Comparison of ENCODE assay signal across 23 mouse cellular contexts in genomic region chr11:77693026-77693425, GRCm38 (mm10). TPM values are rescaled to one million over a fixed set of nuclear protein-coding genes. Genes with fewer than 3 reads are reported as not detected.
A peak's percentile ranks its signal among the peaks of the same experiment; 100 is the strongest.
DNase-seq lines count a peak whose midpoint lies in the region; TF ChIP-seq lines count a peak whose summit lies in the region.
"Had no signal": no experiment of that assay in that cellular context is flagged by ENCODE, and none has a peak within 500 bp of the region (broad histone marks: within the 10 kb centered on the region; RNA-seq: fewer than 3 reads in every experiment).

No protein-coding gene starts in this region.

- H3K4me2 ChIP-seq in CH12.LX (ENCODE audit: insufficient read depth, low read depth, poor library complexity, severe bottlenecking): peak overlapping the region; percentile 33
- H3K4me2 ChIP-seq: embryonic facial prominence, embryonic 12.5 days; forebrain, embryonic 13.5 days; forebrain, embryonic 15.5 days had no signal

- in situ Hi-C loops in CH12.LX (cut with MboI; ENCODE audit: low pct_ligation_motif_present, low pct_unique_long_range_greater_than_20kb, low sequenced_read_pairs) (no loop called here), ES-E14 (cut with MboI; ENCODE audit: low sequenced_read_pairs in 2 of 2, unreplicated experiment in 2 of 2) (no loop called here)

- TF ChIP-seq EP300 in CH12.LX (IDR thresholded peaks at IDR 0.05; ENCODE audit: low read length) (no peak), MEL (IDR thresholded peaks at IDR 0.05; ENCODE audit: low read depth in 1 of 2, low read length in 2 of 2) (no peak)

- H3K27ac ChIP-seq in CH12.LX (ENCODE audit: insufficient read depth, low read depth) (no peak overlapping the region), ES-E14 (ENCODE audit: insufficient read depth, low read depth, low read length, poor library complexity, severe bottlenecking) (no peak overlapping the region), MEL (ENCODE audit: control insufficient read depth, low read depth, low read length) (no peak overlapping the region)
- H3K27ac ChIP-seq: embryonic facial prominence, embryonic 10.5 days; embryonic facial prominence, embryonic 12.5 days; forebrain, embryonic 13.5 days; forebrain, embryonic 15.5 days had no signal

- H3K36me3 ChIP-seq in CH12.LX (replicated peaks in 1 of 2; ENCODE audit: control insufficient read depth in 1 of 2, insufficient read depth in 1 of 2, low read length in 1 of 2) (peaks cover 33 to 78% of the 10 kb centered on the region in 2 experiments), E14TG2a.4 (ENCODE audit: insufficient read depth, low read length) (peaks cover 95% of the 10 kb centered on the region), ES-E14 (ENCODE audit: control insufficient read depth, insufficient read depth, low read length, poor library complexity, severe bottlenecking) (peaks cover 41% of the 10 kb centered on the region), MEL (ENCODE audit: control insufficient read depth in 1 of 2, insufficient read depth in 2 of 2, low read length in 2 of 2) (peaks cover 74 to 87% of the 10 kb centered on the region in 2 experiments)

- no peak for DNase-seq in CH12.LX (ENCODE audit: extremely low read depth)
- DNase-seq in ES-E14 (ENCODE audit: low read depth, low spot score): no peak
- no peak for DNase-seq in MEL (ENCODE audit: low read depth, low spot score)
- DNase-seq in right cerebral cortex, postnatal 36 days (ENCODE audit: low spot score in 2 of 2): no peak
- DNase-seq in adrenal gland, postnatal 36 days: no peak
- no peak for DNase-seq in cerebellum, adult 18-20 months
- DNase-seq in spleen, postnatal 14 days (ENCODE audit: low spot score in 2 of 2): no peak
- DNase-seq: adrenal gland, adult 2 months; adrenal gland, postnatal 10 days; adrenal gland, postnatal 25 days; cerebellum, adult 11 months; cerebellum, adult 2 months; cerebellum, adult 9-10 months; cerebellum, postnatal 10 days; cerebellum, postnatal 25 days; forebrain, postnatal 0 days had no signal

- TF ChIP-seq CTCF in CH12.LX (conservative IDR thresholded peaks at IDR 0.05 in 1 of 2, IDR thresholded peaks at IDR 0.05 in 1 of 2; ENCODE audit: low read depth in 2 of 2, low read length in 2 of 2) (no peak), E14TG2a.4 (conservative IDR thresholded peaks at IDR 0.05; ENCODE audit: low read length) (no peak), MEL (IDR thresholded peaks at IDR 0.05 in 2 of 3, conservative IDR thresholded peaks at IDR 0.05 in 1 of 3; ENCODE audit: control insufficient read depth in 1 of 3, insufficient read depth in 1 of 3, low read depth in 2 of 3, low read length in 3 of 3, poor library complexity in 1 of 3, severe bottlenecking in 1 of 3) (no peak)

- H3K9ac ChIP-seq in CH12.LX (ENCODE audit: insufficient read depth, low read depth): no peak overlapping the region
- no peak overlapping the region for H3K9ac ChIP-seq in ES-E14 (ENCODE audit: insufficient read depth, low read depth, low read length, poor library complexity, severe bottlenecking)
- no peak overlapping the region for H3K9ac ChIP-seq in MEL (ENCODE audit: control insufficient read depth, low read depth, low read length, poor library complexity, severe bottlenecking)
- H3K9ac ChIP-seq: embryonic facial prominence, embryonic 12.5 days; forebrain, embryonic 13.5 days; forebrain, embryonic 15.5 days; forebrain, postnatal 0 days had no signal

- H3K4me1 ChIP-seq in CH12.LX (ENCODE audit: control insufficient read depth in 1 of 2, insufficient read depth in 2 of 2) (peaks cover 0 to 84% of the 10 kb centered on the region in 2 experiments; a peak in 3 of 4 replicates), E14TG2a.4 (replicated peaks; ENCODE audit: low read depth, low read length) (peaks cover 83% of the 10 kb centered on the region), ES-E14 (ENCODE audit: control insufficient read depth in 2 of 2, insufficient read depth in 2 of 2, low read length in 2 of 2, poor library complexity in 1 of 2) (peaks cover 0 to 9% of the 10 kb centered on the region in 2 experiments; a peak in 2 of 4 replicates), MEL (ENCODE audit: control insufficient read depth in 1 of 2, insufficient read depth in 2 of 2, low read length in 2 of 2) (peaks cover 17 to 29% of the 10 kb centered on the region in 2 experiments; a peak in 3 of 4 replicates)

- H3K79me2 ChIP-seq in CH12.LX (replicated peaks; ENCODE audit: control insufficient read depth, extremely low read depth, insufficient read depth, poor library complexity, severe bottlenecking) (peaks cover 90% of the 10 kb centered on the region), MEL (ENCODE audit: control insufficient read depth, insufficient read depth, low read length, poor library complexity) (peaks cover 78% of the 10 kb centered on the region)

- TF ChIP-seq POLR2A in CH12.LX (IDR thresholded peaks at IDR 0.05; ENCODE audit: low read depth, low read length) (no peak), MEL (IDR thresholded peaks at IDR 0.05; ENCODE audit: control insufficient read depth in 1 of 2, insufficient read depth in 1 of 2, low read depth in 1 of 2, low read length in 2 of 2, poor library complexity in 1 of 2) (no peak)

- H3K27me3 ChIP-seq in CH12.LX (replicated peaks): no peaks in the 10 kb centered on the region
- no peaks in the 10 kb centered on the region for H3K27me3 ChIP-seq in E14TG2a.4 (ENCODE audit: insufficient read depth, low read length)
- no peaks in the 10 kb centered on the region for H3K27me3 ChIP-seq in MEL (ENCODE audit: control insufficient read depth in 1 of 2, insufficient read depth in 2 of 2, low read length in 2 of 2)
- H3K27me3 ChIP-seq: embryonic facial prominence, embryonic 12.5 days; forebrain, embryonic 13.5 days; forebrain, embryonic 15.5 days had no signal

- H3K4me3 ChIP-seq in CH12.LX (replicated peaks in 1 of 3; ENCODE audit: low read depth in 2 of 3, low read length in 2 of 3, poor library complexity in 1 of 3) (no peak overlapping the region), E14TG2a.4 (replicated peaks; ENCODE audit: low read length) (peak overlapping the region; percentile 59), ES-E14 (ENCODE audit: insufficient read depth in 1 of 2, low read depth in 1 of 2, low read length in 2 of 2, poor library complexity in 1 of 2, severe bottlenecking in 1 of 2) (peak overlapping the region; percentile 6 to 35; a peak in 3 of 4 replicates), MEL (ENCODE audit: control insufficient read depth in 1 of 2, insufficient read depth in 1 of 2, low read depth in 2 of 2, low read length in 2 of 2) (no peak overlapping the region; a peak in 1 of 4 replicates)
- H3K4me3 ChIP-seq: embryonic facial prominence, embryonic 10.5 days; embryonic facial prominence, embryonic 12.5 days; forebrain, embryonic 13.5 days; forebrain, embryonic 15.5 days had no signal

- H3K9me3 ChIP-seq in CH12.LX (replicated peaks; ENCODE audit: low read length) (no peaks in the 10 kb centered on the region), E14TG2a.4 (ENCODE audit: low read length) (no peaks in the 10 kb centered on the region), ES-E14 (ENCODE audit: control insufficient read depth, insufficient read depth, low read depth, low read length) (no peaks in the 10 kb centered on the region), MEL (replicated peaks; ENCODE audit: insufficient read depth, low read length) (no peaks in the 10 kb centered on the region)
- H3K9me3 ChIP-seq: embryonic facial prominence, embryonic 12.5 days; forebrain, embryonic 13.5 days; forebrain, embryonic 15.5 days had no signal

- dilution Hi-C loops in CH12.LX (cut with MboI; ENCODE audit: extremely low pct_ligation_motif_present, extremely low pct_unique_long_range_greater_than_20kb, low sequenced_read_pairs): no loop called here

- TF ChIP-seq RAD21 in CH12.LX (IDR thresholded peaks at IDR 0.05; ENCODE audit: low read depth, low read length) (no peak), MEL (IDR thresholded peaks at IDR 0.05; ENCODE audit: low read depth, low read length) (no peak)

TF ChIP-seq in CH12.LX, 34 proteins besides CTCF, POLR2A, EP300 and RAD21 (continues in another document):
- TF ChIP-seq CHD2 (IDR thresholded peaks at IDR 0.05; ENCODE audit: low read length) (no peak), ZMIZ1 (IDR thresholded peaks at IDR 0.05; ENCODE audit: low read depth, low read length) (0 out of 2 replicates have a peak, but pooled peaks have one; percentile 41), SIN3A (IDR thresholded peaks at IDR 0.05; ENCODE audit: low read length) (0 out of 2 replicates have a peak, but pooled peaks have one; percentile 35), USF2 (conservative IDR thresholded peaks at IDR 0.05; ENCODE audit: low read depth, low read length) (no peak)

TF ChIP-seq in ES-E14, 5 proteins besides CTCF, POLR2A, EP300 and RAD21:
- no peak for TF ChIP-seq ZC3H11A (IDR thresholded peaks at IDR 0.05; ENCODE audit: borderline replicate concordance, low read depth, low read length)

TF ChIP-seq in MEL, 35 proteins besides CTCF, POLR2A, EP300 and RAD21:
- TF ChIP-seq POLR2AphosphoS2 (IDR thresholded peaks at IDR 0.05; ENCODE audit: low read length) (peak; percentile 57), CHD1 (IDR thresholded peaks at IDR 0.05; ENCODE audit: low read depth, low read length) (peak; percentile 56; the same call in 1 of the 2 replicates), ZC3H11A (IDR thresholded peaks at IDR 0.05; ENCODE audit: low read depth, low read length) (no peak), NELFE (IDR thresholded peaks at IDR 0.05; ENCODE audit: low read depth, low read length) (no peak), JUND (IDR thresholded peaks at IDR 0.05; ENCODE audit: low read depth, low read length) (no peak), ZMIZ1 (IDR thresholded peaks at IDR 0.05; ENCODE audit: low read depth, low read length) (peak; percentile 66; the same call in 1 of the 2 replicates), SIN3A (IDR thresholded peaks at IDR 0.05; ENCODE audit: low read length) (0 out of 2 replicates have a peak, but pooled peaks have one; percentile 18)

RNA-seq across cellular contexts. Expression of gene Nufip2, which starts 7.1 kb away (rescaled TPM):
- total RNA-seq in CH12.LX (2012; rRNA removed) (29.6 and 48.6 TPM in 2 replicates), CH12.LX (2014; rRNA removed) (53.6 and 55.6 TPM in 2 replicates), ES-E14 (2012; rRNA removed) (153 and 165 TPM in 2 replicates), MEL (2012; rRNA removed) (47.8 and 50.5 TPM in 2 replicates)
- polyA plus RNA-seq in CH12.LX (2012; ENCODE audit: insufficient read length, low read depth) (38.8 and 41.2 TPM in 2 replicates), MEL (2012; ENCODE audit: insufficient read depth in 1 of 2, insufficient read length in 2 of 2, low read depth in 1 of 2, low replicate concordance in 2 of 2, missing spikeins in 1 of 2) (10 to 100 TPM; 24.7 to 56.1 TPM)
- total RNA-seq in adrenal gland, postnatal 36 days (2021): 10 to 100 TPM; 80.8 to 82.4 TPM

RNA-seq across cellular contexts. Expression of gene Cryba1, which starts 32.1 kb away (rescaled TPM):
- total RNA-seq in CH12.LX (2012; rRNA removed): not detected in 2 replicates
- total RNA-seq in CH12.LX (2014; rRNA removed): not detected in 2 replicates
- not detected in 2 replicates for polyA plus RNA-seq in CH12.LX (2012; ENCODE audit: insufficient read length, low read depth)
- 0.32 TPM in 1 of 2 replicates, not detected in the other for total RNA-seq in ES-E14 (2012; rRNA removed)
- not detected in 2 replicates for total RNA-seq in MEL (2012; rRNA removed)
- polyA plus RNA-seq in MEL (2012; ENCODE audit: insufficient read depth in 1 of 2, insufficient read length in 2 of 2, low read depth in 1 of 2, low replicate concordance in 2 of 2, missing spikeins in 1 of 2): not detected
- not detected for total RNA-seq in adrenal gland, postnatal 36 days (2021)
- total RNA-seq: adrenal gland, adult 2 months; adrenal gland, postnatal 10 days; adrenal gland, postnatal 25 days had no signal
- polyA plus RNA-seq: adrenal gland, adult 2 months; cerebellum, adult 2 months; cortical plate, adult 2 months; embryonic facial prominence, embryonic 14.5 days had no signal

Comparison
In these comparisons a context has a peak if more than half of its experiments do, and no peak if none do; other contexts are left out.
1. H3K4me3 ChIP-seq: peak in E14TG2a.4 (single experiment) and ES-E14 (2 of 2); none in CH12.LX (0 of 3) and MEL (0 of 2).
2. Of the 35 proteins assayed by ChIP-seq in both MEL and CH12.LX: peak only in MEL: CHD1; only in CH12.LX: none; in both: POLR2AphosphoS2, SIN3A and ZMIZ1; in neither: 31.